Comparison of ENCODE assay signal across 7 mouse cellular contexts in the genomic region with DNA sequence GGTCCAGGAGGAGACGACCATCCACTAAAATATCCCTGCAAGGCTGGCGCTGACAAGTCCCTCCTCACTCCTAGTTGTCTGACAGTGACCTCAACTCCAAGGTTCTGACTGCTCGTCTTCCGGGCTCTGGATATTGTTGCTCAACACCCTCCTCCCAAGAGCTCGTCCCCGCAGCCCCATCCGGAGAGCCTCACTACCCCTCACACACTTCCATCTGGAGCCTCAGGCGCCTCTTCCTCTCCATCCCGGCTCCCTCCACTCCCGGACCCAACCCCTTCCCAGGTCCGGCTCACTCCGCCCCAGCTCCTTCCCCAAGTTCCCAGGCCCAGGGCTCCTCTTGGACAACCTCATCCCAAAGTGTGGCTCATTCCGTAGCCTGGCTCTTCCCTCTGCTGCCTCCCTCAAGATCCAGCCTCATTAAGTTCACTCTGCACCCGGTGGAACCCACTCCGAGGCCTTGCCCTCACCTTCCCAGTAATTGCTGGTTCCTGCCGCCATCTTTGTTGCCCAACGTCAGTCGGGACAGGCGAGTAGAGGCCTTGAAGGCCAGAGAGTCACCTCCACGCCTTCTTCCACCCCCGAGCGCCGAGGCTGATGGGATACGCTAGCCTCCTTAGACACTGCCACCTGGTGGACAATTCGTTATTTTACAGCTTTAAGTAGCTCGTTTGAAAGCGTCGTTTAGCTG. TPM values are rescaled to one million over a fixed set of nuclear protein-coding genes. Genes with fewer than 3 reads are reported as not detected.
A peak's percentile ranks its signal among the peaks of the same experiment; 100 is the strongest.
DNase-seq lines count a peak whose midpoint lies in the region; ATAC-seq and TF ChIP-seq lines count a peak whose summit lies in the region.

A gene (minus strand): TSS at position 527 of the 688 bp plus-strand sequence.

- peaks cover 30% of the 10 kb centered on the region for H3K36me3 ChIP-seq in embryonic facial prominence, embryonic 10.5 days (replicated peaks)
- H3K36me3 ChIP-seq in intestine, postnatal 0 days (ENCODE audit: control insufficient read depth, insufficient read depth): peaks cover 22% of the 10 kb centered on the region
- H3K36me3 ChIP-seq in midbrain, embryonic 12.5 days: peaks cover 26% of the 10 kb centered on the region
- H3K36me3 ChIP-seq in small intestine, adult 2 months (ENCODE audit: control insufficient read depth, insufficient read depth, low read length): peaks cover 18% of the 10 kb centered on the region

- peak; percentile 93 for DNase-seq in adrenal gland, postnatal 10 days
- DNase-seq in embryonic facial prominence, embryonic 10.5 days (ENCODE audit: low spot score): peak; percentile 91
- peak; percentile 56 for DNase-seq in gonadal fat pad, adult 2 months (ENCODE audit: low read depth)
- DNase-seq in left cerebral cortex, postnatal 4 days: peak; percentile 94

- WGBS in embryonic facial prominence, embryonic 10.5 days: under 1% methylated on average over 28 of the region's 28 CpGs
- WGBS in intestine, postnatal 0 days: 0% methylated on average over 28 of the region's 28 CpGs
- WGBS in midbrain, embryonic 12.5 days: under 1% methylated on average over 28 of the region's 28 CpGs
- WGBS in small intestine, adult 2 months: 1% methylated on average over 28 of the region's 28 CpGs

- H3K9ac ChIP-seq in intestine, postnatal 0 days (ENCODE audit: low read depth, low read length): peak within 1 kb of the TSS; percentile 95
- H3K9ac ChIP-seq in midbrain, embryonic 12.5 days (replicated peaks): peak within 1 kb of the TSS; percentile 94

- no peaks in the 10 kb centered on the region for H3K27me3 ChIP-seq in embryonic facial prominence, embryonic 10.5 days (replicated peaks; ENCODE audit: low read depth, poor library complexity, severe bottlenecking)
- H3K27me3 ChIP-seq in intestine, postnatal 0 days (replicated peaks; ENCODE audit: control insufficient read depth, insufficient read depth, low read length): no peaks in the 10 kb centered on the region
- H3K27me3 ChIP-seq in midbrain, embryonic 12.5 days: no peaks in the 10 kb centered on the region
- H3K27me3 ChIP-seq in small intestine, adult 2 months (ENCODE audit: control insufficient read depth, insufficient read depth, low read length): no peaks in the 10 kb centered on the region

- H3K27ac ChIP-seq in embryonic facial prominence, embryonic 10.5 days (replicated peaks): peak within 1 kb of the TSS; percentile 92
- peak within 1 kb of the TSS; percentile 94 for H3K27ac ChIP-seq in intestine, postnatal 0 days (ENCODE audit: low read depth, low read length)
- peak within 1 kb of the TSS; percentile 83 for H3K27ac ChIP-seq in midbrain, embryonic 12.5 days (replicated peaks)
- peak within 1 kb of the TSS; percentile 81 for H3K27ac ChIP-seq in small intestine, adult 2 months (ENCODE audit: insufficient read depth, low read depth, low read length)

- TF ChIP-seq CTCF in intestine, postnatal 0 days (IDR thresholded peaks at IDR 0.05; ENCODE audit: low read depth): peak; percentile 99
- peak; percentile 91 for TF ChIP-seq CTCF in small intestine, adult 2 months (IDR thresholded peaks at IDR 0.05; ENCODE audit: extremely low read depth, insufficient read length, insufficient replicate concordance, low read depth, low read length)

- intact Hi-C loops in left cerebral cortex, postnatal 4 days (cut with DNase I): loop anchor here (5.0 kb wide), 1 partner anchor 86 kb away; a partner anchor contains a TSS

- peak; percentile 96 for ATAC-seq in intestine, postnatal 0 days
- peak; percentile 93 for ATAC-seq in midbrain, embryonic 12.5 days (ENCODE audit: low FRiP score, low read depth)

- peaks cover 8% of the 10 kb centered on the region for H3K4me1 ChIP-seq in embryonic facial prominence, embryonic 10.5 days
- no peaks in the 10 kb centered on the region for H3K4me1 ChIP-seq in intestine, postnatal 0 days (replicated peaks; ENCODE audit: control insufficient read depth, insufficient read depth, low read length)
- peaks cover 6% of the 10 kb centered on the region for H3K4me1 ChIP-seq in midbrain, embryonic 12.5 days
- peaks cover 2% of the 10 kb centered on the region; the same call in 1 of the 2 replicates for H3K4me1 ChIP-seq in small intestine, adult 2 months (ENCODE audit: control insufficient read depth, insufficient read depth, insufficient read length, low read length)

- TF ChIP-seq POLR2A in small intestine, adult 2 months (IDR thresholded peaks at IDR 0.05; ENCODE audit: low read depth, low read length): peak; percentile 76; the same call in 1 of the 2 replicates

- peak within 1 kb of the TSS; percentile 76 for H3K4me3 ChIP-seq in embryonic facial prominence, embryonic 10.5 days
- H3K4me3 ChIP-seq in intestine, postnatal 0 days (ENCODE audit: low read depth, low read length): peak within 1 kb of the TSS; percentile 99
- peak within 1 kb of the TSS; percentile 87 for H3K4me3 ChIP-seq in midbrain, embryonic 12.5 days
- H3K4me3 ChIP-seq in small intestine, adult 2 months (ENCODE audit: low read depth, low read length): peak within 1 kb of the TSS; percentile 98

- H3K9me3 ChIP-seq in embryonic facial prominence, embryonic 10.5 days: no peaks in the 10 kb centered on the region
- no peaks in the 10 kb centered on the region for H3K9me3 ChIP-seq in intestine, postnatal 0 days (ENCODE audit: control insufficient read depth)
- no peaks in the 10 kb centered on the region for H3K9me3 ChIP-seq in midbrain, embryonic 12.5 days

- peak within 1 kb of the TSS; percentile 72 for H3K4me2 ChIP-seq in intestine, postnatal 0 days (replicated peaks; ENCODE audit: low read depth)
- peak within 1 kb of the TSS; percentile 78 for H3K4me2 ChIP-seq in midbrain, embryonic 12.5 days (replicated peaks)

RNA-seq across cellular contexts. Expression of the gene that starts here (rescaled TPM):
- 10 to 100 TPM; 62.1 to 64.9 TPM for total RNA-seq in adrenal gland, postnatal 10 days (2021)
- polyA plus RNA-seq in embryonic facial prominence, embryonic 10.5 days (2016; fragmentation: Nextera tagmentation; extraction: Ambion mirVana): 20.8 and 28.4 TPM in 2 replicates
- polyA plus RNA-seq in gonadal fat pad, adult 2 months (2012; rRNA removed): 21.2 and 21.5 TPM in 2 replicates
- 28.6 and 30.7 TPM in 2 replicates for polyA plus RNA-seq in intestine, postnatal 0 days (2015; fragmentation: Nextera tagmentation; extraction: Ambion mirVana)
- total RNA-seq in left cerebral cortex, postnatal 4 days (2021): 10 to 100 TPM; 36.6 to 41.2 TPM
- 26.0 and 26.7 TPM in 2 replicates for polyA plus RNA-seq in midbrain, embryonic 12.5 days (2016; fragmentation: Nextera tagmentation; extraction: Ambion mirVana)
- 6.2 and 12.4 TPM in 2 replicates for polyA plus RNA-seq in small intestine, adult 2 months (2012; rRNA removed)

Comparison
In these comparisons a context has a peak if more than half of its experiments do, and no peak if none do; other contexts are left out.
1. Peak in every context shown above with its lines: DNase-seq, ATAC-seq, H3K4me3 ChIP-seq and H3K27ac ChIP-seq.